Mouse (Mus musculus): ENCODE measurements around the gene Ttc25. TPM values are rescaled to one million over a fixed set of nuclear protein-coding genes. Genes with fewer than 3 reads are reported as not detected.
A peak's percentile ranks its signal among the peaks of the same experiment; 100 is the strongest.

Gene Ttc25
- polyA plus RNA-seq (2014; fragmentation: Nextera tagmentation; extraction: Ambion mirVana): 0.74 and 0.87 TPM in 2 replicates

DNA sequence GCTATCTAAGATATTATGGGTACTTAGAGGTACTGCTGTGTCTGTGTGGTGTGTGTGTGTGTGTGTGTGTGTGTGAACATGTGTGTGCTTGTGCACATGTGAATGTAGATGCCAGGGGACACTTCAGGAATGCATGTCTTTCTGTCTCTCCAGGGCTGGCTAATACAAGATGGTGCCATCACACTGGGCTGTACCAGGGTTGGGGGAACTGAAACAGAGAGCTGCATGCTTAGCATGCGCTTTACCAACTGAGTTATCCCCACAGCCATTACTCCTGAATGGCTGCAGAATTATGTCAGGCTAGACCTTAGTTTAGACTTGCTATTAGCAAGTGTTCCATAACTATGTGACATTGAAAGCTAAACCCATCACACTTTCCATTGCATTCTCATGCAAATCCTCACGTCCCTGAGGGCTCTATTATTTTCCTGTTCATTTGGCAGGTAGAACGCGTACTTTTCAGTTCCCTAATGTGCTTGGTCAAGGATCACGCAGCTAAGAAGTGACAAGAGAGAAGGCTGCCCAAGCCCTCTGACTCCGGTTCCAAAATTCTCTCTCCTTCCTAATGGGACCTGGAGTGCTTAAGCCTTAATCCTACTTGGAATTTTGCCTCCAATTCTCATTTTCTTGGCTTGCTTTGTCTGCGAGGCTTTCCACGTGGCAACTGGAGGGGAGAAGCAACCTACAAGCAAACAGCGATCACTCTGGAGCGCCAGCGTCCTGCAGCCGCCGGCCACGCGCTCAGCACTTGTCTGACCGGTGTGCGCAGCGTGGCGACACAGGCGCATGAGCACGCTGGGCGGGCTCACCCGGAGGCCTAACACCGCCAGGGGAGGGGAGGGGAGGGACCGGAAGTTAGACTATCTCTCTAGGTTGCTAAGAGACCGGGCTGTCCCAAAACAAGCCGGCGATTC is at the start of gene Ttc25:
Gene Ttc25, plus strand, starts transcription at position 776 of the 914 bp plus-strand sequence.
- peak within 1 kb of the TSS; percentile 80 for H3K27ac ChIP-seq (ENCODE audit: low read depth)
- peak within 1 kb of the TSS; percentile 47 for H3K4me3 ChIP-seq (ENCODE audit: low read depth, low read length)
- peak; percentile 31; the same call in 1 of the 2 replicates for TF ChIP-seq CTCF (IDR thresholded peaks at IDR 0.05; ENCODE audit: low read depth)
- no peaks in the 10 kb centered on the region for H3K36me3 ChIP-seq (ENCODE audit: insufficient read depth)
- DNase-seq (peak; percentile 96), ATAC-seq (ENCODE audit: insufficient read depth) (peak; percentile 99)
- no peaks in the 10 kb centered on the region for H3K27me3 ChIP-seq (ENCODE audit: insufficient read depth, low read length)
- H3K9me3 ChIP-seq (ENCODE audit: low read depth, low read length): no peaks in the 10 kb centered on the region
- WGBS: 4% methylated on average over 28 of the region's 28 CpGs
- peak within 1 kb of the TSS; percentile 48 for H3K9ac ChIP-seq
- peak within 1 kb of the TSS; percentile 75 for H3K4me2 ChIP-seq
- 0 out of 2 replicates have a peak, but pooled peaks cover 5% of the 10 kb centered on the region for H3K4me1 ChIP-seq (ENCODE audit: insufficient read depth)

GRCm38 (mm10) chr11:100500241-100500640 is 45.2 kb upstream of the Ttc25 start:
- no peaks in the 10 kb centered on the region for H3K4me1 ChIP-seq (ENCODE audit: insufficient read depth)
- H3K27me3 ChIP-seq (ENCODE audit: insufficient read depth, low read length): no peaks in the 10 kb centered on the region
- TF ChIP-seq CTCF (IDR thresholded peaks at IDR 0.05; ENCODE audit: low read depth): no peak
- no peak overlapping the region for H3K27ac ChIP-seq (ENCODE audit: low read depth)
- 77% methylated on average over 3 of the region's 3 CpGs for WGBS
- no peak for ATAC-seq (ENCODE audit: insufficient read depth)
- H3K4me2 ChIP-seq: no peak overlapping the region
- no peak overlapping the region for H3K4me3 ChIP-seq (ENCODE audit: low read depth, low read length)
- no peak for DNase-seq
- H3K9ac ChIP-seq: no peak overlapping the region
- H3K36me3 ChIP-seq (ENCODE audit: insufficient read depth): peaks cover 91% of the 10 kb centered on the region
- no peaks in the 10 kb centered on the region for H3K9me3 ChIP-seq (ENCODE audit: low read depth, low read length)

DNA sequence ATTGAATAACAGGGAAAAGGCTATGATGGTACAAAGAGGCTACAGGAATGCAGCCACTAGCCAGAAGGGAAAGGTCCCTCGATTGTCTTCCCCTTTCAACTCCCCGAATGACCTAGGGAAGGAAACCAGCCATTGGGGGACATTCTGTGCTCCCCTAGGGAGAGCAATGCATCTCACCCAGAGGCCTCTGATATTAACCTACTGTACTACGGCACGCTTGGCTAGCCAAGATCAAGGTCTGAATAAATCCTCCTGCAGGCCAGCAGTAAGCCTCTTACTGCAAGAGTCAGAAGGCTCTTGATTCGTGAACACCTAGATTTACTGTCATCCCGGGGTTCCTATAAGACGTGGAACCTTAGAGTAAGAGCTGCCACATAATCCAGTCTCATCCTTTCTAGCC is 44.8 kb upstream of the Ttc25 start:
- no peak for ATAC-seq (ENCODE audit: insufficient read depth)

DNA sequence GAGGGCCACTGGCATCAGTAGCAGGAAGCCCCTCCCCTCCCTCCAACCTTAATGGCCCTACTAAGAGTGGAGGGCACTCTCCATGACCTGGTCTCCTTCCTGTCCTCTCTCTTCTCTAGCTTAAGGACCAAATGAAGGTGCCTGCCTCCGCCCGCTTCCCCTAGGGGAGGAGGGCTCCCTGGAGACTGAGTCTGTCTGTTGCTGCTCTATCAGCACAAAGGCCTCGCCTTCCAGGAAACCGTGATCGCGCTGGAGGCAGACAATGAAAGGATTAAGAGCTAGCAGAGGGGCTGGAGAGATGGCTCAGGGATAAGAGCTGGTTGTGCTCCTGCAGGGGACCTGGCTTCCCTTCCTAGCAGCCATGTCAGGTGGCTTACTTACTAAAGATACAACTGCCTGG is 44.1 kb upstream of the Ttc25 start:
- H3K4me2 ChIP-seq: no peak overlapping the region
- DNase-seq (no peak), ATAC-seq (ENCODE audit: insufficient read depth) (no peak)
- no peaks in the 10 kb centered on the region for H3K4me1 ChIP-seq (ENCODE audit: insufficient read depth)
- no peak overlapping the region for H3K4me3 ChIP-seq (ENCODE audit: low read depth, low read length)
- H3K27ac ChIP-seq (ENCODE audit: low read depth): no peak overlapping the region
- WGBS: 52% methylated on average over 6 of the region's 6 CpGs
- H3K36me3 ChIP-seq (ENCODE audit: insufficient read depth): peaks cover 91% of the 10 kb centered on the region
- H3K27me3 ChIP-seq (ENCODE audit: insufficient read depth, low read length): no peaks in the 10 kb centered on the region
- H3K9ac ChIP-seq: no peak overlapping the region
- TF ChIP-seq CTCF (IDR thresholded peaks at IDR 0.05; ENCODE audit: low read depth): no peak
- no peaks in the 10 kb centered on the region for H3K9me3 ChIP-seq (ENCODE audit: low read depth, low read length)

More for the DNA sequence above, 44.8 kb upstream of the Ttc25 start:
- no peaks in the 10 kb centered on the region for H3K4me1 ChIP-seq (ENCODE audit: insufficient read depth)
- H3K9me3 ChIP-seq (ENCODE audit: low read depth, low read length): no peaks in the 10 kb centered on the region
- no peak for TF ChIP-seq CTCF (IDR thresholded peaks at IDR 0.05; ENCODE audit: low read depth)
- H3K27ac ChIP-seq (ENCODE audit: low read depth): no peak overlapping the region
- no peak overlapping the region for H3K4me2 ChIP-seq
- peaks cover 91% of the 10 kb centered on the region for H3K36me3 ChIP-seq (ENCODE audit: insufficient read depth)
- H3K9ac ChIP-seq: no peak overlapping the region
- DNase-seq: no peak
- no peak overlapping the region for H3K4me3 ChIP-seq (ENCODE audit: low read depth, low read length)
- no peaks in the 10 kb centered on the region for H3K27me3 ChIP-seq (ENCODE audit: insufficient read depth, low read length)
- 88% methylated on average over 7 of the region's 7 CpGs for WGBS

- no peak overlapping the region for H3K4me3 ChIP-seq (ENCODE audit: low read depth, low read length)
- H3K4me1 ChIP-seq (ENCODE audit: insufficient read depth): no peaks in the 10 kb centered on the region
- 95% methylated on average over 12 of the region's 12 CpGs for WGBS
- no peak for DNase-seq
- no peak overlapping the region for H3K4me2 ChIP-seq
- H3K27ac ChIP-seq (ENCODE audit: low read depth): no peak overlapping the region
- H3K9me3 ChIP-seq (ENCODE audit: low read depth, low read length): no peaks in the 10 kb centered on the region
- ATAC-seq (ENCODE audit: insufficient read depth): no peak
- no peak for TF ChIP-seq CTCF (IDR thresholded peaks at IDR 0.05; ENCODE audit: low read depth)
- H3K27me3 ChIP-seq (ENCODE audit: insufficient read depth, low read length): no peaks in the 10 kb centered on the region
- H3K9ac ChIP-seq: no peak overlapping the region
- peaks cover 90% of the 10 kb centered on the region for H3K36me3 ChIP-seq (ENCODE audit: insufficient read depth)
Measured at GRCm38 (mm10) chr11:100504990-100505660, 40.3 kb upstream of the Ttc25 start.

DNA sequence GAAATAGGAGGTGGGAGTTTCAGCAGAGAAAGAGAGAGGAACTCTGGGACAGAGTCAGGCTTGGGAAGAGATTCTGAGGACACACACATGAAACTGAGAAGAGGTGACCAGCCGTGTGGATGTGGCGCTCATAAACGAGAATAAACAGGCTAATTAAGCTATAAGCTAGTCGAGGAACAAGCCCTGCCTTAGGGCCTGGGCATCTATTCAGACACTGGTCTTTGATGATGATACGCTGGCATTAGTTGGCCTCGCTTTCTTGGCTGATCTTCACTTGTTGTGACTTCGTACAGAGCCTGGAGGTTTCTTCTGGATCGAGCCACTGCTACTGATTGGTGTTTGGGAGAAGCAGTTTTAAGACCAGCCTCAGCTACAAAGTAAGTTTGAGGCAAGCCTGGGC is 39.4 kb upstream of the Ttc25 start:
- H3K4me3 ChIP-seq (ENCODE audit: low read depth, low read length): no peak overlapping the region
- H3K9me3 ChIP-seq (ENCODE audit: low read depth, low read length): no peaks in the 10 kb centered on the region
- H3K4me2 ChIP-seq: no peak overlapping the region
- no peak for TF ChIP-seq CTCF (IDR thresholded peaks at IDR 0.05; ENCODE audit: low read depth)
- peaks cover 87% of the 10 kb centered on the region for H3K36me3 ChIP-seq (ENCODE audit: insufficient read depth)
- 94% methylated on average over 8 of the region's 8 CpGs for WGBS
- ATAC-seq (ENCODE audit: insufficient read depth) (no peak), DNase-seq (no peak)
- H3K4me1 ChIP-seq (ENCODE audit: insufficient read depth): no peaks in the 10 kb centered on the region
- H3K9ac ChIP-seq: no peak overlapping the region
- H3K27me3 ChIP-seq (ENCODE audit: insufficient read depth, low read length): no peaks in the 10 kb centered on the region
- no peak overlapping the region for H3K27ac ChIP-seq (ENCODE audit: low read depth)

DNA sequence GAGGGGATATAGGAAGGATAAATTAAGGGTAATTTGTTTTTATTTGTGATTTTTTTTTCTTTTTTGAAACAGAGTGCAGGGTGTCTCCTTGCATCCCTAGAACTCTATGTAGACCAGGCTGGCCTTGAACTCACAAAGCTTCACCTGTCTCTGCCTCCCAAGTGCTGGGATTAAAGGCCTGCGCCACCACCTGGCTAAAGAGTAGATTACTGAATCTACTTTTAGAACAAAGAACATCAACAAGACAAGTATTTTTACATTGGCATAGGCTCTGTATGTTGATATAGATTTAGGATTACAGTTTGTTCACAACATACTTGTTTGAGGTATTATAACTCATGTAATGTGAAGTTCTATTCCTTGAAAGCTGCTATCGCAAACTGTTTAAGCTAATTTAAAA is 34.9 kb upstream of the Ttc25 start:
- H3K4me1 ChIP-seq (ENCODE audit: insufficient read depth): no peaks in the 10 kb centered on the region

More for the DNA sequence above, 34.9 kb upstream of the Ttc25 start:
- H3K36me3 ChIP-seq (ENCODE audit: insufficient read depth): peaks cover 86% of the 10 kb centered on the region
- no peak for TF ChIP-seq CTCF (IDR thresholded peaks at IDR 0.05; ENCODE audit: low read depth)
- no peak overlapping the region for H3K4me2 ChIP-seq
- DNase-seq (no peak), ATAC-seq (ENCODE audit: insufficient read depth) (no peak)
- no peak overlapping the region for H3K27ac ChIP-seq (ENCODE audit: low read depth)
- no peak overlapping the region for H3K9ac ChIP-seq
- no peaks in the 10 kb centered on the region for H3K27me3 ChIP-seq (ENCODE audit: insufficient read depth, low read length)
- no peaks in the 10 kb centered on the region for H3K9me3 ChIP-seq (ENCODE audit: low read depth, low read length)
- WGBS: 94% methylated on average over 2 of the region's 2 CpGs
- H3K4me3 ChIP-seq (ENCODE audit: low read depth, low read length): no peak overlapping the region

Data from lung, embryonic 14.5 days (tissue).